Mouse (Mus musculus): ENCODE data around the gene Cpd. TPM values are rescaled to one million over a fixed set of nuclear protein-coding genes. Genes with fewer than 3 reads are reported as not detected.
"Not testable (repeated sequence)": the region's sequence is repeated elsewhere in the genome, so short reads cannot be mapped to it uniquely, and the experiment has no call there.

The Cpd gene
- total RNA-seq, 2 experiments from 2014 or later = 51.4 to 58.7 TPM

GRCm38 (mm10) chr11:76805072-76805471, 41.7 kb downstream of the Cpd start:
- intact Hi-C loops (cut with DNase I) = loop anchor here (5.0 kb wide), 1 partner anchor 142 kb away; no protein-coding TSS in a partner anchor
- DNase-seq = not testable (repeated sequence)

- intact Hi-C loops (cut with DNase I) = no loop called here
- DNase-seq = no peak
Observed at GRCm38 (mm10) chr11:76803266-76803665, 43.6 kb downstream of the Cpd start.

GRCm38 (mm10) chr11:76797236-76797635, 49.6 kb downstream of the Cpd start:
- intact Hi-C loops (cut with DNase I) = no loop called here
- no peak for DNase-seq

- peak in 1 of 2 experiments; percentile 10 for DNase-seq
Observed at GRCm38 (mm10) chr11:76795326-76795725, 51.5 kb downstream of the Cpd start.

DNA sequence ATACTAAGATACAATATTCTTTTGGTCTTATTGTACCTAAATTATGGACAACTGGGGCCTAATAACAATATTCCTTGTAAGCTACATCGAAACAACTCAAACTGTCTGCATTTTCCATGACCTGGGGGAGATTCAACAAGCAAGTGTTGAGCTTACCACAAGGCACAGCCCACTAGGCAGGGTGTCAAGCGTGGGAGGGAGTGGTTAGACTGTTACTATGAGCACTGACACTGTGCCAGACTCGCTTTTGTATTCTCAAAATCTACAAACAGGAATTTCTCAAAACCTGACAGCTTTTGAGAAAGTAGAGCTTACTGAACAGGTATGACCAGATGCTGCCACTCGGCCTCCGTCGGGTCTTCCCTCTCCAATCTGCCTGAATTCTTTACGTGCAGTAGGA, 55.5 kb downstream of the Cpd start:
- intact Hi-C loops (cut with DNase I) = no loop called here
- DNase-seq = peak in 1 of 2 experiments; percentile 10

More at GRCm38 (mm10) chr11:76795326-76795725, 51.5 kb downstream of the Cpd start:
- intact Hi-C loops (cut with DNase I) = no loop called here

GRCm38 (mm10) chr11:76789252-76789651, 57.6 kb downstream of the Cpd start:
- DNase-seq = peak; percentile 44 to 70
- intact Hi-C loops (cut with DNase I) = no loop called here

- DNase-seq = no peak
- intact Hi-C loops (cut with DNase I) = no loop called here
Observed at GRCm38 (mm10) chr11:76775533-76775932, 71.3 kb downstream of the Cpd start.

GRCm38 (mm10) chr11:76773811-76774210, 73.0 kb downstream of the Cpd start:
- no peak for DNase-seq
- intact Hi-C loops (cut with DNase I) = no loop called here

DNA sequence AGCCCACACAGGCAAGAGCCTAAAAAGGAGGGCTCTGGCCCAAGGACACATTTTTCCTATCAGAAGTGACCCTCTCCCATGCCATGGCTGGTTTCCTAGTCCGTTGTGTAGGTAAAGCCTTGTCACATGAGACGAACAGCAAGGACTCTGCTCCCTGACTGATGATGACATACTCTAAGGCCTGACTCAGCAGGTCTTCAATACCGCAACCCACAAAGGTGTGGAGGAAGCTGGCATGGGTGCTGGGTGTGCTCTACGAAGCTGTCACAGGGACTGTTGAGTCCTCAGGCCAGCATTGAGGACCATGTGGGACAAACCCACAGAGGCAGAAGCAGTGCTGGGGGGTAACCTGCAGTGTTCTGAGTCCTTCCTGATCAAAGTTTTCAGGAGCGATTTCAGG, 76.3 kb downstream of the Cpd start:
- intact Hi-C loops (cut with DNase I) = no loop called here

DNA sequence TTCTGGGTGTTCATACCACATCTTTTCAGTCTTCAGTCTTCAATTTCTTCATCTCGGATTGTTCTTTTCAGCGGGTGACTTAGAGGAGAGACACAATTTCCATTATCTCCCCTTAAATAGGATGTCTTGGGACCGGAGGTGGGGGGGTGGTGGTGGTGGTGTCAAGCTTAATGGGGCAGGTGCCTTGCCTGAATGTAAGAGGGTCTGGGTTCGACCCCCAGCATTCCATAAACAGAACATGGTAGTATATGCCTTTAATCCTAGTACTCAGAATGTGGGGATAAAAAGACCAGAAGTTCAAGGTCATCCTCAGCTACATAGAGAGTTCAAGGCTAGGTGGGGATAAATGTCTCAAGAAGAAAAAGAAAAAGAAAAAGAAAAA, 83.1 kb downstream of the Cpd start:
- intact Hi-C loops (cut with DNase I) = loop anchor here (2.0 kb wide), 1 partner anchor 87 kb away; no protein-coding TSS in a partner anchor
- no peak for DNase-seq

More for the DNA sequence above, 76.3 kb downstream of the Cpd start:
- no peak for DNase-seq

GRCm38 (mm10) chr11:76763053-76763740, 83.6 kb downstream of the Cpd start, which contains the start of gene Gosr1:
Gosr1 (minus strand) TSS chr11:76763579.
- DNase-seq = peak; percentile 89 to 91
- intact Hi-C loops (cut with DNase I) = loop anchor here (2.0 kb wide), 1 partner anchor 86 kb away; no protein-coding TSS in a partner anchor

- DNase-seq = no peak
- intact Hi-C loops (cut with DNase I) = no loop called here
Observed at GRCm38 (mm10) chr11:76752276-76752675, 94.5 kb downstream of the Cpd start.

DNA sequence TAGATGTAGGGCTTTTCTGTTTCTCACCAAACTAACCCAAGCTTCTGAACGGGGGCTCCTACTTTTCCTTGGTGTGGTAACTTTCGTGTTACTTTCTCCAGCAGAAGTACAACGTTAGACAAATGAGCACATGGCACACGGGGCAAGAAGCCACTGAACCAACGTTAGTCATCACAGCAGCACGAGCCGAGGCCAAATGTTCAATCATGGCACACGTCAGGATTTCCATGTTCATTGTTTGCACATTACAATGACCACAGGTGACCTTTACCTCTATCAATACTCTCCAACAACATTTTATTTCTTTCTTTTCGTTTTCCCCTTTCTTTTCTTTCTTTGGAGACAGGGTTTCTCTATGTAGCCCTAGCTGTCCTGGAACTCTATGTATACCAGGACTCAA, 98.0 kb downstream of the Cpd start:
- intact Hi-C loops (cut with DNase I) = no loop called here
- no peak for DNase-seq

GRCm38 (mm10) chr11:76745921-76746320, 100.9 kb downstream of the Cpd start:
- intact Hi-C loops (cut with DNase I) = loop anchor here (1.0 kb wide), 1 partner anchor 69 kb away; no protein-coding TSS in a partner anchor

GRCm38 (mm10) chr11:76744550-76744949, 102.3 kb downstream of the Cpd start:
- intact Hi-C loops (cut with DNase I) = no loop called here

More at GRCm38 (mm10) chr11:76745921-76746320, 100.9 kb downstream of the Cpd start:
- no peak for DNase-seq

GRCm38 (mm10) chr11:76742511-76742910, 104.3 kb downstream of the Cpd start:
- no peak for DNase-seq
- intact Hi-C loops (cut with DNase I) = no loop called here

More at GRCm38 (mm10) chr11:76744550-76744949, 102.3 kb downstream of the Cpd start:
- peak; percentile 57 to 75 for DNase-seq

DNA sequence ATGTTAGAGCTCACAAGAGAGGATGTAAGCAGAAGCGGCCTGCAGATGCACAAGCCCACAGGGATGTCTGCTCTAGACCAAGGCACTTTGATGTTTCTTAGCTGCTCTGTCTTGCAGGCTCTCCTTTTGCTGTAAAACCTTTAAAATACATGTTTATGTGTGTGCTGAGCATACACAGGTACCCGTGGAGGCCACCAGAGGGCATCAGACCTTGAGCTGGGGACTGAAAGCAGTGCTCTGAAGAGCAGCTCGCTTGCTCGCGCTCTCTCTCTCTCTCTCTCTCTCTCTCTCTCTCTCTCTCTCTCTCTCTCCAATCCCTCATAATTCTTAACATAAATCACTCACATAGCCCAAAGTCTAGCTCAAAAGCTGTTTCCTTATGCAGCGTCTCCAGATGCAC, 107.7 kb downstream of the Cpd start:
- peak in 1 of 2 experiments; percentile 20 for DNase-seq
- intact Hi-C loops (cut with DNase I) = no loop called here

- no peak for DNase-seq
- intact Hi-C loops (cut with DNase I) = no loop called here
Observed at GRCm38 (mm10) chr11:76735753-76736324, 111.0 kb downstream of the Cpd start.

GRCm38 (mm10) chr11:76734560-76734959, 112.3 kb downstream of the Cpd start:
- intact Hi-C loops (cut with DNase I) = no loop called here
- no peak for DNase-seq

GRCm38 (mm10) chr11:76730650-76731049, 116.2 kb downstream of the Cpd start:
- intact Hi-C loops (cut with DNase I) = no loop called here
- no peak for DNase-seq

Data from heart, postnatal 14 days (tissue).